Mouse (Mus musculus): ENCODE data around the gene Prr12. TPM values are rescaled to one million over a fixed set of nuclear protein-coding genes. Genes with fewer than 3 reads are reported as not detected.

Prr12 gene
- total and polyA plus RNA-seq, 3 experiments, result 7.1 to 23.0 (median 22.4) TPM

GRCm38 (mm10) chr7:45053117-45053930, 643 bp upstream of the Prr12 start:
- peaks cover 5% of the 10 kb centered on the region for H3K4me1 ChIP-seq (ENCODE audit: control insufficient read depth, insufficient read depth, low read length)
- intact Hi-C loops (cut with DNase I), result loop anchor here (1.0 to 5.0 kb wide), 2 partner anchors 36 to 66 kb away; partner anchors contain the start of genes Prmt1 and Rras
- peak overlapping the region; percentile 95 for H3K27ac ChIP-seq
- H3K36me3 ChIP-seq (ENCODE audit: control insufficient read depth, insufficient read depth, low read length), result no peaks in the 10 kb centered on the region
- under 1% methylated on average over 46 of the region's 59 CpGs for WGBS
- no peaks in the 10 kb centered on the region for H3K27me3 ChIP-seq (ENCODE audit: control insufficient read depth, insufficient read depth, low read length)
- peak overlapping the region; percentile 89 for H3K4me3 ChIP-seq
- TF ChIP-seq CTCF (IDR thresholded peaks at IDR 0.05), result no peak
- peak; percentile 18; the same call in 1 of the 2 replicates for TF ChIP-seq POLR2A (IDR thresholded peaks at IDR 0.05; ENCODE audit: insufficient read depth, low read depth, low read length)
- peak overlapping the region; percentile 96 for H3K9ac ChIP-seq (ENCODE audit: low read depth, low read length)
- H3K79me2 ChIP-seq (replicated peaks; ENCODE audit: control insufficient read depth, insufficient read depth, low read length), result peaks cover 1% of the 10 kb centered on the region
- DNase-seq, result peak; percentile 86 to 89

GRCm38 (mm10) chr7:45052181-45052861, 360 bp downstream of the Prr12 start:
- H3K27ac ChIP-seq, result peak overlapping the region; percentile 95
- H3K36me3 ChIP-seq (ENCODE audit: control insufficient read depth, insufficient read depth, low read length), result no peaks in the 10 kb centered on the region
- H3K27me3 ChIP-seq (ENCODE audit: control insufficient read depth, insufficient read depth, low read length), result no peaks in the 10 kb centered on the region
- DNase-seq, result peak; percentile 64 to 66
- peaks cover 5% of the 10 kb centered on the region for H3K4me1 ChIP-seq (ENCODE audit: control insufficient read depth, insufficient read depth, low read length)
- 2% methylated on average over 38 of the region's 38 CpGs for whole genome bisulfite sequencing
- intact Hi-C loops (cut with DNase I), result loop anchor here (5.0 kb wide), 1 partner anchor 65 kb away; the partner anchor contains the start of gene Prmt1
- H3K4me3 ChIP-seq, result peak overlapping the region; percentile 89
- TF ChIP-seq EP300 (IDR thresholded peaks at IDR 0.05; ENCODE audit: insufficient read depth, low read depth, low read length), result no peak
- TF ChIP-seq CTCF (IDR thresholded peaks at IDR 0.05), result no peak
- no peak for TF ChIP-seq POLR2A (IDR thresholded peaks at IDR 0.05; ENCODE audit: insufficient read depth, low read depth, low read length)
- H3K9ac ChIP-seq (ENCODE audit: low read depth, low read length), result peak overlapping the region; percentile 96
- H3K79me2 ChIP-seq (replicated peaks; ENCODE audit: control insufficient read depth, insufficient read depth, low read length), result peaks cover 4% of the 10 kb centered on the region

GRCm38 (mm10) chr7:45051601-45051974, 1.1 kb downstream of the Prr12 start:
- Histone ChIP-seq H3K4me3 (peak overlapping the region; percentile 89), H3K27ac (no peak overlapping the region; the same call in 1 of the 2 replicates), H3K27me3 (ENCODE audit: control insufficient read depth, insufficient read depth, low read length) (no peaks in the 10 kb centered on the region), H3K79me2 (replicated peaks; ENCODE audit: control insufficient read depth, insufficient read depth, low read length) (peaks cover 6% of the 10 kb centered on the region), H3K36me3 (ENCODE audit: control insufficient read depth, insufficient read depth, low read length) (no peaks in the 10 kb centered on the region), H3K4me1 (ENCODE audit: control insufficient read depth, insufficient read depth, low read length) (peaks cover 5% of the 10 kb centered on the region), H3K9ac (ENCODE audit: low read depth, low read length) (peak overlapping the region; percentile 96)
- no peak for TF ChIP-seq EP300 (IDR thresholded peaks at IDR 0.05; ENCODE audit: insufficient read depth, low read depth, low read length)
- no peak for TF ChIP-seq POLR2A (IDR thresholded peaks at IDR 0.05; ENCODE audit: insufficient read depth, low read depth, low read length)
- no peak for TF ChIP-seq CTCF (IDR thresholded peaks at IDR 0.05)
- 14% methylated on average over 13 of the region's 13 CpGs for WGBS
- intact Hi-C loops (cut with DNase I), result loop anchor here (2.0 to 5.0 kb wide), 2 partner anchors 21 to 64 kb away; partner anchors contain the start of gene Prmt1
- no peak for DNase-seq

- intact Hi-C loops (cut with DNase I), result loop anchor here (2.0 to 5.0 kb wide), 2 partner anchors 20 to 64 kb away; partner anchors contain the start of gene Prmt1
- H3K79me2 ChIP-seq (replicated peaks; ENCODE audit: control insufficient read depth, insufficient read depth, low read length), result peaks cover 6% of the 10 kb centered on the region
- DNase-seq, result peak; percentile 60 to 72
- peaks cover 5% of the 10 kb centered on the region for H3K4me1 ChIP-seq (ENCODE audit: control insufficient read depth, insufficient read depth, low read length)
- H3K36me3 ChIP-seq (ENCODE audit: control insufficient read depth, insufficient read depth, low read length), result no peaks in the 10 kb centered on the region
- H3K27ac ChIP-seq, result no peak overlapping the region; the same call in 1 of the 2 replicates
- H3K9ac ChIP-seq (ENCODE audit: low read depth, low read length), result peak overlapping the region; percentile 7; the same call in 1 of the 2 replicates
- no peak for TF ChIP-seq CTCF (IDR thresholded peaks at IDR 0.05)
- no peak for TF ChIP-seq EP300 (IDR thresholded peaks at IDR 0.05; ENCODE audit: insufficient read depth, low read depth, low read length)
- TF ChIP-seq POLR2A (IDR thresholded peaks at IDR 0.05; ENCODE audit: insufficient read depth, low read depth, low read length), result no peak
- H3K4me3 ChIP-seq, result peak overlapping the region; percentile 89; the same call in 1 of the 2 replicates
- WGBS, result 24% methylated on average over 16 of the region's 16 CpGs
- H3K27me3 ChIP-seq (ENCODE audit: control insufficient read depth, insufficient read depth, low read length), result no peaks in the 10 kb centered on the region
These were observed 1.6 kb downstream of the Prr12 start for GRCm38 (mm10) chr7:45050945-45051600.

GRCm38 (mm10) chr7:45048923-45049657, 3.6 kb downstream of the Prr12 start:
- Histone ChIP-seq H3K27ac (no peak overlapping the region), H3K9ac (ENCODE audit: low read depth, low read length) (no peak overlapping the region), H3K27me3 (ENCODE audit: control insufficient read depth, insufficient read depth, low read length) (no peaks in the 10 kb centered on the region), H3K36me3 (ENCODE audit: control insufficient read depth, insufficient read depth, low read length) (no peaks in the 10 kb centered on the region), H3K79me2 (replicated peaks; ENCODE audit: control insufficient read depth, insufficient read depth, low read length) (peaks cover 8% of the 10 kb centered on the region), H3K4me1 (ENCODE audit: control insufficient read depth, insufficient read depth, low read length) (peaks cover 5% of the 10 kb centered on the region), H3K4me3 (no peak overlapping the region)
- DNase-seq, result peak; percentile 52 to 60
- 80% methylated on average over 23 of the region's 23 CpGs for WGBS
- intact Hi-C loops (cut with DNase I), result no loop called here
- TF ChIP-seq EP300 (IDR thresholded peaks at IDR 0.05; ENCODE audit: insufficient read depth, low read depth, low read length), result no peak

Data from heart, adult 2 months (tissue).